Mouse (Mus musculus) embryonic fibroblast, embryonic 13.5 days (primary cell): ENCODE data around the gene Tmem262. TPM values are rescaled to one million over a fixed set of nuclear protein-coding genes. Genes with fewer than 3 reads are reported as not detected.

ENCODE experiments used
- H3K27ac ChIP-seq: 2 replicates; pipeline ENCODE4 v1.5.1; 2012; ENCODE audit warnings: low read length, control low read depth, inconsistent platforms; ENCODE audit not compliant: insufficient read depth
- H3K4me1 ChIP-seq: 2 replicates; pipeline ENCODE4 v1.6.1; 2011; ENCODE audit warnings: low read length; ENCODE audit not compliant: control insufficient read depth, insufficient read depth
- H3K4me3 ChIP-seq: 2 replicates; pipeline ENCODE4 v1.5.1; 2011; ENCODE audit warnings: mild to moderate bottlenecking, control low read depth, low read length; ENCODE audit not compliant: insufficient read depth
- CTCF ChIP-seq: IDR thresholded peaks from 2 replicates; pipeline ENCODE4 v1.5.1; 2011; ENCODE audit warnings: mild to moderate bottlenecking, control low read depth, low read length, moderate library complexity, borderline replicate concordance; ENCODE audit not compliant: insufficient read depth
- POLR2A ChIP-seq: IDR thresholded peaks from 2 replicates; pipeline ENCODE4 v1.6.1; 2011; ENCODE audit warnings: low read depth, mild to moderate bottlenecking, control low read depth, low read length, moderate library complexity
- polyA plus RNA-seq: library from polyadenylated mRNA; stranded (reverse); fragments of >200 nt; gene quantifications from 2 replicates; pipeline ENCODE4 v1.2.4, GENCODE M21; 2011; ENCODE audit warnings: low read depth; ENCODE audit not compliant: missing spikeins, insufficient read length

The Tmem262 gene
- polyA plus RNA-seq, 1 experiment = not detected

- TF ChIP-seq CTCF (no peak), POLR2A (no peak)
- H3K4me1 ChIP-seq = no peaks in the 10 kb centered on the region
- peak overlapping the region; percentile 88 for H3K4me3 ChIP-seq
- H3K27ac ChIP-seq = peak overlapping the region; percentile 99
These were observed 37.6 kb downstream of the Tmem262 start for GRCm38 (mm10) chr19:6117346-6117985.

GRCm38 (mm10) chr19:6117986-6118676 lies 38.3 kb downstream of the Tmem262 start, which contains the start of gene Sac3d1:
Gene Sac3d1 (minus strand): TSS chr19:6118650.
- TF ChIP-seq CTCF (no peak), POLR2A (peak; percentile 50)
- Histone ChIP-seq H3K4me3 (peak within 1 kb of the TSS; percentile 88), H3K27ac (peak within 1 kb of the TSS; percentile 99), H3K4me1 (no peaks in the 10 kb centered on the region)

GRCm38 (mm10) chr19:6118677-6119185 lies 38.9 kb downstream of the Tmem262 start:
- peak; percentile 62; the same call in 1 of the 2 replicates for TF ChIP-seq POLR2A
- TF ChIP-seq CTCF = no peak
- peak overlapping the region; percentile 51 for H3K4me3 ChIP-seq
- H3K27ac ChIP-seq = peak overlapping the region; percentile 99
- H3K4me1 ChIP-seq = no peaks in the 10 kb centered on the region

- TF ChIP-seq CTCF (no peak), POLR2A (no peak)
- H3K4me3 ChIP-seq = no peak overlapping the region
These were observed 41.9 kb downstream of the Tmem262 start for GRCm38 (mm10) chr19:6121761-6122160.

GRCm38 (mm10) chr19:6123330-6123729 lies 43.5 kb downstream of the Tmem262 start:
- no peak for TF ChIP-seq CTCF
- no peak for TF ChIP-seq POLR2A
- no peak overlapping the region for H3K4me3 ChIP-seq
- H3K27ac ChIP-seq = no peak overlapping the region
- no peaks in the 10 kb centered on the region for H3K4me1 ChIP-seq

More at GRCm38 (mm10) chr19:6121761-6122160, 41.9 kb downstream of the Tmem262 start:
- H3K4me1 ChIP-seq = no peaks in the 10 kb centered on the region
- H3K27ac ChIP-seq = no peak overlapping the region

- H3K27ac ChIP-seq = peak overlapping the region; percentile 59; the same call in 1 of the 2 replicates
- no peak for TF ChIP-seq CTCF
- no peak overlapping the region for H3K4me3 ChIP-seq
- H3K4me1 ChIP-seq = no peaks in the 10 kb centered on the region
These were observed 45.1 kb downstream of the Tmem262 start for GRCm38 (mm10) chr19:6124898-6125297.

- TF ChIP-seq CTCF = no peak
- Histone ChIP-seq H3K4me3 (no peak overlapping the region), H3K4me1 (no peaks in the 10 kb centered on the region)
These were observed 46.5 kb downstream of the Tmem262 start for GRCm38 (mm10) chr19:6126289-6126688.

GRCm38 (mm10) chr19:6126789-6127580 lies 47.2 kb downstream of the Tmem262 start:
- Histone ChIP-seq H3K4me1 (no peaks in the 10 kb centered on the region), H3K27ac (peak overlapping the region; percentile 54), H3K4me3 (peak overlapping the region; percentile 61)
- TF ChIP-seq CTCF (no peak), POLR2A (no peak)

More at GRCm38 (mm10) chr19:6126289-6126688, 46.5 kb downstream of the Tmem262 start:
- no peak overlapping the region for H3K27ac ChIP-seq

GRCm38 (mm10) chr19:6127760-6128341 lies 48.0 kb downstream of the Tmem262 start, which contains the start of gene Snx15:
Gene Snx15 (minus strand): TSS chr19:6128304.
- TF ChIP-seq CTCF (no peak), POLR2A (peak; percentile 72)
- H3K27ac ChIP-seq = peak within 1 kb of the TSS; percentile 72
- H3K4me3 ChIP-seq = peak within 1 kb of the TSS; percentile 61
- no peaks in the 10 kb centered on the region for H3K4me1 ChIP-seq

Other genes with a start within 250 kb of the Tmem262 start
- gene Frmd8, start 204.8 kb upstream of the Tmem262 start, polyA plus RNA-seq = 24.9 and 35.7 TPM in 2 replicates
- 1.3 and 3.5 TPM in 2 replicates for gene Slc25a45, start 202.2 kb upstream of the Tmem262 start, polyA plus RNA-seq
- 0.60 and 1.5 TPM in 2 replicates for gene Tigd3, start 185.9 kb upstream of the Tmem262 start, polyA plus RNA-seq
- 94.7 and 135 TPM in 2 replicates for gene Dpf2, start 167.0 kb upstream of the Tmem262 start, polyA plus RNA-seq
- gene Cdc42ep2, start 155.2 kb upstream of the Tmem262 start, polyA plus RNA-seq = 10.4 and 12.1 TPM in 2 replicates
- 19.7 and 29.7 TPM in 2 replicates for gene Pola2, start 115.8 kb upstream of the Tmem262 start, polyA plus RNA-seq
- not detected in 2 replicates for gene Slc22a20, start 93.9 kb upstream of the Tmem262 start, polyA plus RNA-seq
- 46.5 and 57.1 TPM in 2 replicates for gene Capn1, start 64.1 kb upstream of the Tmem262 start, polyA plus RNA-seq
- gene Syvn1, start 33.5 kb upstream of the Tmem262 start, polyA plus RNA-seq = 36.8 and 40.3 TPM in 2 replicates
- gene Mrpl49, start 22.2 kb upstream of the Tmem262 start, polyA plus RNA-seq = 24.0 and 25.7 TPM in 2 replicates
- gene Fau, start 22.2 kb upstream of the Tmem262 start, polyA plus RNA-seq = 1,065 and 1,194 TPM in 2 replicates
- gene Znhit2, start 18.8 kb upstream of the Tmem262 start, polyA plus RNA-seq = 8.9 and 9.9 TPM in 2 replicates
- 18.5 and 20.7 TPM in 2 replicates for gene Tm7sf2, start 11.7 kb upstream of the Tmem262 start, polyA plus RNA-seq
- gene Vps51, start 2.8 kb upstream of the Tmem262 start, polyA plus RNA-seq = 23.2 and 23.5 TPM in 2 replicates
- gene Gm28374, start 2.2 kb downstream of the Tmem262 start, polyA plus RNA-seq = 1.6 TPM in 1 of 2 replicates, not detected in the other
- 43.0 and 59.0 TPM in 2 replicates for gene Zfpl1, start 4.9 kb downstream of the Tmem262 start, polyA plus RNA-seq
- gene Cdca5, start 5.0 kb downstream of the Tmem262 start, polyA plus RNA-seq = 9.4 and 12.9 TPM in 2 replicates
- 0.58 and 0.68 TPM in 2 replicates for gene AC131692.1, start 14.4 kb downstream of the Tmem262 start, polyA plus RNA-seq
- gene Naaladl1, start 25.7 kb downstream of the Tmem262 start, polyA plus RNA-seq = 0.45 and 0.61 TPM in 2 replicates
- gene Sac3d1, start 38.6 kb downstream of the Tmem262 start, polyA plus RNA-seq = 13.7 and 16.2 TPM in 2 replicates
- 19.5 and 22.6 TPM in 2 replicates for gene Snx15, start 48.3 kb downstream of the Tmem262 start, polyA plus RNA-seq
- gene Batf2, start 61.0 kb downstream of the Tmem262 start, polyA plus RNA-seq = not detected in 2 replicates
- gene Arl2, start 61.5 kb downstream of the Tmem262 start, polyA plus RNA-seq = 56.2 and 57.6 TPM in 2 replicates
- not detected in 2 replicates for gene Majin, start 104.4 kb downstream of the Tmem262 start, polyA plus RNA-seq
- gene Gpha2, start 146.3 kb downstream of the Tmem262 start, polyA plus RNA-seq = not detected in 2 replicates
- gene Ppp2r5b, start 155.8 kb downstream of the Tmem262 start, polyA plus RNA-seq = 26.0 and 33.0 TPM in 2 replicates
- 13.0 and 14.3 TPM in 2 replicates for gene Atg2a, start 161.6 kb downstream of the Tmem262 start, polyA plus RNA-seq
- 72.9 and 96.4 TPM in 2 replicates for gene Ehd1, start 196.7 kb downstream of the Tmem262 start, polyA plus RNA-seq
- 17.0 and 18.6 TPM in 2 replicates for gene Cdc42bpg, start 226.4 kb downstream of the Tmem262 start, polyA plus RNA-seq